Comparison of ENCODE assay signal across 8 mouse cellular contexts in the genomic region with DNA sequence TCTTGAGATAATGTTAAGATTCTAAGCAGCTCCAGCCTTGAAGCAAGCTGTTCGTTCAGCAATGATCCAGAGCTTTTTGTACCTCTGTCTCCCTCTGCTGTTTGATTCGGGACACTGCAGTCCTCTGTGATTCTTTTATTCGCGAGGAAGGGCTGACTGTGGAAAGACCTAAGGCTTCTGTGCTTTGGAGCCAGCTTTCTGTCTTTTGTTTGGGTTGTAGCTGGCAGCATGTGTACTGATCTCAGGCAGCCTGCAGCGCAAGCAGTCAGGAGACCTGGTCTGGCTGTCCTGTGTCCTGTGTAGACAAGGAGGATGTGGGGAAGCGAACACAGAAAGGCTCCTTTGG. TPM values are rescaled to one million over a fixed set of nuclear protein-coding genes. Genes with fewer than 3 reads are reported as not detected.
A peak's percentile ranks its signal among the peaks of the same experiment; 100 is the strongest.
DNase-seq lines count a peak whose midpoint lies in the region; ATAC-seq and TF ChIP-seq lines count a peak whose summit lies in the region.

No protein-coding gene starts in this region.

- H3K36me3 ChIP-seq in E14TG2a.4 (ENCODE audit: insufficient read depth, low read length): no peaks in the 10 kb centered on the region
- H3K36me3 ChIP-seq in forebrain, embryonic 14.5 days (ENCODE audit: control insufficient read depth, insufficient read depth, low read length): no peaks in the 10 kb centered on the region
- no peaks in the 10 kb centered on the region for H3K36me3 ChIP-seq in liver, embryonic 16.5 days (ENCODE audit: control insufficient read depth, insufficient read depth)
- H3K36me3 ChIP-seq in neural tube, embryonic 14.5 days (ENCODE audit: control insufficient read depth, insufficient read depth, low read length): no peaks in the 10 kb centered on the region

- no peaks in the 10 kb centered on the region for H3K9me3 ChIP-seq in E14TG2a.4 (ENCODE audit: low read length)
- no peaks in the 10 kb centered on the region for H3K9me3 ChIP-seq in forebrain, embryonic 14.5 days (replicated peaks; ENCODE audit: control insufficient read depth, low read length)
- H3K9me3 ChIP-seq in liver, embryonic 16.5 days (replicated peaks; ENCODE audit: control insufficient read depth, low read length): no peaks in the 10 kb centered on the region
- no peaks in the 10 kb centered on the region for H3K9me3 ChIP-seq in neural tube, embryonic 14.5 days (ENCODE audit: control insufficient read depth, low read length)

- peak; percentile 92 for DNase-seq in forebrain, embryonic 14.5 days (ENCODE audit: low spot score)
- DNase-seq in heart, postnatal 14 days: peak; percentile 60 to 74
- peak; percentile 73 for DNase-seq in large intestine, adult 2 months (ENCODE audit: low read depth, low spot score)
- peak; percentile 74 for DNase-seq in testis, postnatal 10 days (ENCODE audit: low spot score)

- peaks cover 20% of the 10 kb centered on the region for H3K27me3 ChIP-seq in E14TG2a.4 (ENCODE audit: insufficient read depth, low read length)
- no peaks in the 10 kb centered on the region; the same call in 1 of the 2 replicates for H3K27me3 ChIP-seq in forebrain, embryonic 14.5 days (replicated peaks; ENCODE audit: control insufficient read depth, insufficient read depth, low read length)
- no peaks in the 10 kb centered on the region for H3K27me3 ChIP-seq in liver, embryonic 16.5 days (ENCODE audit: control insufficient read depth, insufficient read depth, low read depth, low read length)
- no peaks in the 10 kb centered on the region for H3K27me3 ChIP-seq in neural tube, embryonic 14.5 days (ENCODE audit: control insufficient read depth, insufficient read depth, low read length)

- intact Hi-C loops in heart, postnatal 14 days (cut with DNase I): loop anchor here (5.0 kb wide), 2 partner anchors 146 to 409 kb away; no protein-coding TSS in a partner anchor

- H3K9ac ChIP-seq in forebrain, embryonic 14.5 days (ENCODE audit: low read length): peak overlapping the region; percentile 54
- no peak overlapping the region for H3K9ac ChIP-seq in liver, embryonic 16.5 days (ENCODE audit: low read depth, low read length)
- H3K9ac ChIP-seq in neural tube, embryonic 14.5 days (replicated peaks; ENCODE audit: low read depth, low read length): no peak overlapping the region

- peak overlapping the region; percentile 86 for H3K4me2 ChIP-seq in forebrain, embryonic 14.5 days (ENCODE audit: low read length)
- H3K4me2 ChIP-seq in liver, embryonic 16.5 days (ENCODE audit: low read depth, low read length): peak overlapping the region; percentile 75
- H3K4me2 ChIP-seq in neural tube, embryonic 14.5 days (ENCODE audit: low read depth, low read length): peak overlapping the region; percentile 92

- no peak overlapping the region for H3K27ac ChIP-seq in forebrain, embryonic 14.5 days (ENCODE audit: low read depth, low read length)
- no peak overlapping the region for H3K27ac ChIP-seq in liver, embryonic 16.5 days (ENCODE audit: low read length)
- no peak overlapping the region for H3K27ac ChIP-seq in neural tube, embryonic 14.5 days (ENCODE audit: low read depth, low read length)

- 6% methylated on average over 6 of the region's 6 CpGs for WGBS in forebrain, embryonic 14.5 days
- WGBS in large intestine, adult 2 months: 3% methylated on average over 6 of the region's 6 CpGs
- WGBS in liver, embryonic 16.5 days (ENCODE audit: insufficient replicate concordance): 12% methylated on average over 6 of the region's 6 CpGs
- WGBS in neural tube, embryonic 14.5 days: 6% methylated on average over 6 of the region's 6 CpGs

- H3K4me3 ChIP-seq in E14TG2a.4 (replicated peaks; ENCODE audit: low read length): no peak overlapping the region
- H3K4me3 ChIP-seq in forebrain, embryonic 14.5 days (ENCODE audit: low read depth, low read length): peak overlapping the region; percentile 6; the same call in 1 of the 2 replicates
- H3K4me3 ChIP-seq in liver, embryonic 16.5 days (ENCODE audit: low read depth, low read length): no peak overlapping the region; the same call in 1 of the 2 replicates
- H3K4me3 ChIP-seq in neural tube, embryonic 14.5 days (ENCODE audit: low read depth, low read length): peak overlapping the region; percentile 32

- ATAC-seq in cerebellum, adult (ENCODE audit: insufficient number of reproducible peaks, low FRiP score, low TSS enrichment): peak; percentile 81
- peak; percentile 84 for ATAC-seq in forebrain, embryonic 14.5 days
- ATAC-seq in liver, embryonic 16.5 days (ENCODE audit: low read depth): peak; percentile 37; the same call in 1 of the 2 replicates
- ATAC-seq in neural tube, embryonic 14.5 days (ENCODE audit: low read depth): peak; percentile 70

- peak; percentile 94 for TF ChIP-seq CTCF in E14TG2a.4 (conservative IDR thresholded peaks at IDR 0.05; ENCODE audit: low read length)

- peaks cover 31% of the 10 kb centered on the region for H3K4me1 ChIP-seq in E14TG2a.4 (replicated peaks; ENCODE audit: low read depth, low read length)
- peaks cover 6% of the 10 kb centered on the region; the same call in 1 of the 2 replicates for H3K4me1 ChIP-seq in forebrain, embryonic 14.5 days (ENCODE audit: control insufficient read depth, insufficient read depth, low read length)
- peaks cover 12% of the 10 kb centered on the region for H3K4me1 ChIP-seq in liver, embryonic 16.5 days (ENCODE audit: control insufficient read depth, low read depth, low read length)
- 0 out of 2 replicates have a peak, but pooled peaks cover 6% of the 10 kb centered on the region for H3K4me1 ChIP-seq in neural tube, embryonic 14.5 days (ENCODE audit: control insufficient read depth, insufficient read depth, low read length)

RNA-seq across cellular contexts. Expression of gene Esr2, which starts 19.6 kb away (rescaled TPM):
- 0.05 and 0.11 TPM in 2 replicates for polyA plus RNA-seq in forebrain, embryonic 14.5 days (2014; fragmentation: Nextera tagmentation; extraction: Ambion mirVana)
- not detected for total RNA-seq in heart, postnatal 14 days (2021)
- 0.02 and 0.04 TPM in 2 replicates for polyA plus RNA-seq in large intestine, adult 2 months (2012; rRNA removed)
- polyA plus RNA-seq in liver, embryonic 16.5 days (2015; fragmentation: Nextera tagmentation; extraction: Ambion mirVana): not detected in 2 replicates
- polyA plus RNA-seq in neural tube, embryonic 14.5 days (2014; fragmentation: Nextera tagmentation; extraction: Ambion mirVana): 0.08 and 0.19 TPM in 2 replicates

RNA-seq across cellular contexts. Expression of gene Tex21, which starts 49.9 kb away (rescaled TPM):
- not detected in 2 replicates for polyA plus RNA-seq in forebrain, embryonic 14.5 days (2014; fragmentation: Nextera tagmentation; extraction: Ambion mirVana)
- not detected for total RNA-seq in heart, postnatal 14 days (2021)
- not detected in 2 replicates for polyA plus RNA-seq in large intestine, adult 2 months (2012; rRNA removed)
- 0.11 TPM in 1 of 2 replicates, not detected in the other for polyA plus RNA-seq in liver, embryonic 16.5 days (2015; fragmentation: Nextera tagmentation; extraction: Ambion mirVana)
- polyA plus RNA-seq in neural tube, embryonic 14.5 days (2014; fragmentation: Nextera tagmentation; extraction: Ambion mirVana): 0.20 TPM in 1 of 2 replicates, not detected in the other

RNA-seq across cellular contexts. Expression of gene Mthfd1, which starts 58.4 kb away (rescaled TPM):
- 41.3 and 43.2 TPM in 2 replicates for polyA plus RNA-seq in forebrain, embryonic 14.5 days (2014; fragmentation: Nextera tagmentation; extraction: Ambion mirVana)
- total RNA-seq in heart, postnatal 14 days (2021): 10 to 100 TPM; 29.4 to 29.7 TPM
- polyA plus RNA-seq in large intestine, adult 2 months (2012; rRNA removed): 23.4 and 31.5 TPM in 2 replicates
- 100 and 102 TPM in 2 replicates for polyA plus RNA-seq in liver, embryonic 16.5 days (2015; fragmentation: Nextera tagmentation; extraction: Ambion mirVana)
- 26.8 and 31.0 TPM in 2 replicates for polyA plus RNA-seq in neural tube, embryonic 14.5 days (2014; fragmentation: Nextera tagmentation; extraction: Ambion mirVana)

Comparison
In these comparisons a context has a peak if more than half of its experiments do, and no peak if none do; other contexts are left out.
1. H3K4me3 ChIP-seq: peak in forebrain, embryonic 14.5 days (single experiment) and neural tube, embryonic 14.5 days (single experiment); none in E14TG2a.4 (single experiment) and liver, embryonic 16.5 days (single experiment).
2. Peak in every context shown above with its lines, with median percentiles within 50 percentile points of each other: ATAC-seq, DNase-seq and H3K4me2 ChIP-seq.